Mouse (Mus musculus) embryonic facial prominence, embryonic 11.5 days (tissue): ENCODE results near the gene Chd9. TPM values are rescaled to one million over a fixed set of nuclear protein-coding genes. Genes with fewer than 3 reads are reported as not detected.
A peak's percentile ranks its signal among the peaks of the same experiment; 100 is the strongest.
"Not testable (repeated sequence)": the region's sequence is repeated elsewhere in the genome, so short reads cannot be mapped to it uniquely, and the experiment has no call there.

Experiments used
- ATAC-seq: fragments of 200-750 bp; cut with Nextera tagmentation; replicated peaks from 2 replicates; pipeline ENCODE4 v1.8.0; 2017; ENCODE audit warnings: low read depth; ENCODE audit not compliant: insufficient number of reproducible peaks, low FRiP score, low TSS enrichment
- DNase-seq: peaks from one replicate; pipeline ENCODE4 v3.0.0-alpha.2; 2015; ENCODE audit warnings: low spot score
- H3K27ac ChIP-seq: fragments of 300-500 bp; sonication (generic); replicated peaks from 2 replicates; pipeline ENCODE4 v1.5.1; 2014; ENCODE audit warnings: mild to moderate bottlenecking, low read depth, low read length, control low read depth
- H3K27me3 ChIP-seq: fragments of 300-500 bp; sonication (generic); 2 replicates; pipeline ENCODE4 v1.6.1; 2014; ENCODE audit warnings: mild to moderate bottlenecking, low read length, moderate library complexity, mixed read lengths; ENCODE audit not compliant: control insufficient read depth, insufficient read depth
- H3K36me3 ChIP-seq: fragments of 300-500 bp; sonication (generic); replicated peaks from 2 replicates; pipeline ENCODE4 v1.6.1; 2014; ENCODE audit warnings: low read depth, mild to moderate bottlenecking, low read length, moderate library complexity, mixed read lengths; ENCODE audit not compliant: control insufficient read depth, insufficient read depth
- H3K4me1 ChIP-seq: fragments of 300-500 bp; sonication (generic); 2 replicates; pipeline ENCODE4 v1.6.1; 2014; ENCODE audit warnings: low read length, mixed read lengths; ENCODE audit not compliant: control insufficient read depth, insufficient read depth
- H3K4me2 ChIP-seq: fragments of 300-500 bp; sonication (generic); 2 replicates; pipeline ENCODE4 v1.6.1; 2014; ENCODE audit warnings: low read depth, mild to moderate bottlenecking, control low read depth, low read length, moderate library complexity
- H3K4me3 ChIP-seq: fragments of 300-500 bp; sonication (generic); 2 replicates; pipeline ENCODE4 v1.5.1; 2014; ENCODE audit warnings: low read depth, low read length, control low read depth
- H3K9ac ChIP-seq: fragments of 300-500 bp; sonication (generic); replicated peaks from 2 replicates; pipeline ENCODE4 v1.6.1; 2014; ENCODE audit warnings: mild to moderate bottlenecking, control low read depth, low read length
- H3K9me3 ChIP-seq: fragments of 300-500 bp; sonication (generic); replicated peaks from 2 replicates; pipeline ENCODE4 v1.6.1; 2016; ENCODE audit warnings: mild to moderate bottlenecking, low read length, inconsistent platforms, mixed read lengths; ENCODE audit not compliant: control insufficient read depth
- WGBS: fragments of 180-500 bp; shearing (Covaris S2); extraction: QIAGEN DNeasy Blood & Tissue Kit; methylation state at CpG from one replicate; pipeline ENCODE4 v1.1.7; 2014; 5-methylcytosine and 5-hydroxymethylcytosine counted together
- polyA plus RNA-seq: library from polyadenylated mRNA; unstranded; fragments of >200 nt; fragmentation: Nextera tagmentation; extraction: Ambion mirVana; gene quantifications from 2 replicates; pipeline ENCODE4 v1.2.1, GENCODE M21; 2014

The Chd9 gene
- polyA plus RNA-seq, 1 experiment from 2014 or later = 37.1 TPM

GRCm38 (mm10) chr8:90908580-90909471, 80.7 kb downstream of the Chd9 start:
- peak overlapping the region; percentile 86 for H3K4me3 ChIP-seq
- no peaks in the 10 kb centered on the region for H3K27me3 ChIP-seq
- ATAC-seq (peak; percentile 56), DNase-seq (peak; percentile 58)
- H3K27ac ChIP-seq = no peak overlapping the region; the same call in 1 of the 2 replicates
- no peaks in the 10 kb centered on the region for H3K36me3 ChIP-seq
- WGBS = under 1% methylated on average over 70 of the region's 89 CpGs
- H3K9me3 ChIP-seq = no peaks in the 10 kb centered on the region
- H3K4me1 ChIP-seq = no peaks in the 10 kb centered on the region
- peak overlapping the region; percentile 79 for H3K9ac ChIP-seq
- peak overlapping the region; percentile 98 for H3K4me2 ChIP-seq

GRCm38 (mm10) chr8:90923158-90923905, 95.2 kb downstream of the Chd9 start:
- Histone ChIP-seq H3K9me3 (no peaks in the 10 kb centered on the region), H3K9ac (no peak overlapping the region), H3K4me3 (no peak overlapping the region), H3K4me1 (no peaks in the 10 kb centered on the region), H3K27me3 (no peaks in the 10 kb centered on the region), H3K27ac (no peak overlapping the region), H3K36me3 (no peaks in the 10 kb centered on the region), H3K4me2 (no peak overlapping the region)
- DNase-seq (no peak), ATAC-seq (no peak)
- WGBS = 79% methylated on average over 3 of the region's 3 CpGs

- no peak overlapping the region for H3K27ac ChIP-seq
Measured at GRCm38 (mm10) chr8:90928412-90928811, 100.3 kb downstream of the Chd9 start.

GRCm38 (mm10) chr8:90930125-90930524, 102.0 kb downstream of the Chd9 start:
- not testable (repeated sequence) for H3K4me3 ChIP-seq, DNase-seq, H3K27me3 ChIP-seq, ATAC-seq, H3K36me3 ChIP-seq, H3K9ac ChIP-seq, H3K4me1 ChIP-seq, H3K27ac ChIP-seq, H3K4me2 ChIP-seq, H3K9me3 ChIP-seq

More at GRCm38 (mm10) chr8:90928412-90928811, 100.3 kb downstream of the Chd9 start:
- no peaks in the 10 kb centered on the region for H3K27me3 ChIP-seq
- H3K4me3 ChIP-seq = no peak overlapping the region
- 79% methylated on average over 1 of the region's 1 CpGs for WGBS
- H3K4me2 ChIP-seq = no peak overlapping the region
- no peaks in the 10 kb centered on the region for H3K4me1 ChIP-seq
- no peak overlapping the region for H3K9ac ChIP-seq
- ATAC-seq (no peak), DNase-seq (no peak)
- H3K36me3 ChIP-seq = no peaks in the 10 kb centered on the region
- H3K9me3 ChIP-seq = no peaks in the 10 kb centered on the region

GRCm38 (mm10) chr8:90932934-90933333, 104.8 kb downstream of the Chd9 start:
- Histone ChIP-seq H3K4me1 (no peaks in the 10 kb centered on the region), H3K36me3 (no peaks in the 10 kb centered on the region), H3K9me3 (no peaks in the 10 kb centered on the region), H3K4me2 (no peak overlapping the region), H3K27me3 (no peaks in the 10 kb centered on the region), H3K27ac (no peak overlapping the region), H3K9ac (no peak overlapping the region), H3K4me3 (no peak overlapping the region)
- DNase-seq (no peak), ATAC-seq (no peak)
- 63% methylated on average over 11 of the region's 11 CpGs for WGBS

- Histone ChIP-seq H3K9ac (no peak overlapping the region), H3K27me3 (no peaks in the 10 kb centered on the region), H3K4me2 (no peak overlapping the region), H3K4me1 (no peaks in the 10 kb centered on the region), H3K36me3 (no peaks in the 10 kb centered on the region), H3K4me3 (no peak overlapping the region), H3K9me3 (no peaks in the 10 kb centered on the region), H3K27ac (no peak overlapping the region)
- ATAC-seq (no peak), DNase-seq (no peak)
- WGBS = 88% methylated on average over 1 of the region's 1 CpGs
Measured at GRCm38 (mm10) chr8:90934786-90935185, 106.6 kb downstream of the Chd9 start.

- DNase-seq (peak; percentile 50), ATAC-seq (no peak)
- H3K36me3 ChIP-seq = no peaks in the 10 kb centered on the region
- H3K27me3 ChIP-seq = no peaks in the 10 kb centered on the region
- no peaks in the 10 kb centered on the region for H3K4me1 ChIP-seq
- H3K9me3 ChIP-seq = no peaks in the 10 kb centered on the region
- no peak overlapping the region for H3K27ac ChIP-seq
- no peak overlapping the region for H3K9ac ChIP-seq
- 46% methylated on average over 1 of the region's 1 CpGs for WGBS
- no peak overlapping the region for H3K4me3 ChIP-seq
- no peak overlapping the region for H3K4me2 ChIP-seq
Measured at GRCm38 (mm10) chr8:90936840-90937239, 108.7 kb downstream of the Chd9 start.
